Comparison of ENCODE assay signal across 8 mouse cellular contexts in the genomic region with DNA sequence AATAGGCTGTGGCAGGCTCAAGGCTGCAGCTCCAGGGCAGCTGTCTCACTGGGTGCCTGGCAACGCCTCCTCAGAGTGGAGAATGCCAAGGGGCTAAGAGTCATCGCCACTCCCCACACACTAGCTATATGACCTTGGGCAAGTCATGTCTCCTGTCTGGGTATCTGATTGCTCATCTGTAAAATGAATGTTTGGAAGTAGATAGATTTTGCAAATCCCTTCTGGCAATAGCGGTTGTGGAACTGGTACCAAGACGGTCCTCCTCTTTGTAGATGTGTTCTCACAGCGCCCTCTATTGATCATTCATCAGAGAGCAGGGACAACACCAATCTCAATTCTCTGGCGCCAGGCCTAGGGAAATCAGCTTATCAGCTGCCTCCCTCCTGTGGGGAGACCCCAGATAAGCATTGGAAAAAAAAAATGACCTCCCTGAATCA. TPM values are rescaled to one million over a fixed set of nuclear protein-coding genes. Genes with fewer than 3 reads are reported as not detected.
DNase-seq lines count a peak whose midpoint lies in the region; ATAC-seq and TF ChIP-seq lines count a peak whose summit lies in the region.

No protein-coding gene starts in this region.

- H3K9ac ChIP-seq in lung, embryonic 14.5 days = no peak overlapping the region
- H3K9ac ChIP-seq in midbrain, embryonic 15.5 days = no peak overlapping the region

- H3K9me3 ChIP-seq in lung, embryonic 14.5 days (ENCODE audit: low read depth, low read length) = no peaks in the 10 kb centered on the region
- H3K9me3 ChIP-seq in midbrain, embryonic 15.5 days = no peaks in the 10 kb centered on the region

- TF ChIP-seq CTCF in lung, embryonic 14.5 days (IDR thresholded peaks at IDR 0.05; ENCODE audit: low read depth) = peak; percentile 50
- TF ChIP-seq CTCF in lung, adult 2 months (IDR thresholded peaks at IDR 0.05; ENCODE audit: insufficient read depth, low read length) = no peak
- TF ChIP-seq CTCF in cerebellum, adult 2 months (IDR thresholded peaks at IDR 0.05; ENCODE audit: borderline replicate concordance, insufficient read depth, low read depth, low read length) = peak; percentile 43; the same call in 1 of the 2 replicates

- H3K4me2 ChIP-seq in lung, embryonic 14.5 days = no peak overlapping the region
- no peak overlapping the region for H3K4me2 ChIP-seq in midbrain, embryonic 15.5 days

- H3K27ac ChIP-seq in lung, embryonic 14.5 days (ENCODE audit: low read depth) = no peak overlapping the region
- H3K27ac ChIP-seq in cerebellum, adult 2 months (ENCODE audit: insufficient read depth, low read length) = no peak overlapping the region
- no peak overlapping the region for H3K27ac ChIP-seq in midbrain, embryonic 15.5 days

- no peaks in the 10 kb centered on the region for H3K36me3 ChIP-seq in lung, embryonic 14.5 days (ENCODE audit: insufficient read depth)
- no peaks in the 10 kb centered on the region for H3K36me3 ChIP-seq in midbrain, embryonic 15.5 days (replicated peaks)

- H3K4me1 ChIP-seq in lung, embryonic 14.5 days (ENCODE audit: insufficient read depth) = no peaks in the 10 kb centered on the region
- H3K4me1 ChIP-seq in lung, adult 2 months (ENCODE audit: control insufficient read depth, insufficient read depth, low read length) = no peaks in the 10 kb centered on the region
- H3K4me1 ChIP-seq in cerebellum, adult 2 months (ENCODE audit: control insufficient read depth, insufficient read depth, low read length) = no peaks in the 10 kb centered on the region
- no peaks in the 10 kb centered on the region for H3K4me1 ChIP-seq in midbrain, embryonic 15.5 days

- no peaks in the 10 kb centered on the region for H3K27me3 ChIP-seq in lung, embryonic 14.5 days (ENCODE audit: insufficient read depth, low read length)
- H3K27me3 ChIP-seq in cerebellum, adult 2 months (ENCODE audit: control insufficient read depth, insufficient read depth, low read length) = no peaks in the 10 kb centered on the region
- no peaks in the 10 kb centered on the region for H3K27me3 ChIP-seq in midbrain, embryonic 15.5 days (replicated peaks)

- TF ChIP-seq POLR2A in lung, adult 2 months (IDR thresholded peaks at IDR 0.05; ENCODE audit: borderline replicate concordance, extremely low read depth, low read depth, low read length) = no peak
- no peak for TF ChIP-seq POLR2A in cerebellum, adult 2 months (IDR thresholded peaks at IDR 0.05; ENCODE audit: borderline replicate concordance, insufficient read depth, low read length)

- no peak for ATAC-seq in lung, embryonic 14.5 days (ENCODE audit: insufficient read depth)
- ATAC-seq in midbrain, embryonic 15.5 days (replicated peaks) = peak; percentile 90

- H3K4me3 ChIP-seq in lung, embryonic 14.5 days (ENCODE audit: low read depth, low read length) = no peak overlapping the region
- no peak overlapping the region for H3K4me3 ChIP-seq in lung, adult 2 months (replicated peaks; ENCODE audit: extremely low read depth, low read depth, low read length)
- H3K4me3 ChIP-seq in cerebellum, adult 2 months (replicated peaks; ENCODE audit: insufficient read depth, low read depth, low read length) = no peak overlapping the region
- no peak overlapping the region for H3K4me3 ChIP-seq in midbrain, embryonic 15.5 days

- WGBS in lung, embryonic 14.5 days = 18% methylated on average over 6 of the region's 6 CpGs
- WGBS in lung, adult 2 months = 13% methylated on average over 6 of the region's 6 CpGs
- 5% methylated on average over 6 of the region's 6 CpGs for WGBS in cerebellum, adult 2 months
- WGBS in midbrain, embryonic 15.5 days = 12% methylated on average over 6 of the region's 6 CpGs

- peak; percentile 51 for DNase-seq in lung, embryonic 14.5 days
- DNase-seq in lung, adult 2 months = no peak
- peak; percentile 38 to 45 for DNase-seq in cerebellum, adult 2 months
- DNase-seq in frontal cortex, postnatal 10 days (ENCODE audit: low spot score in 2 of 2) = peak; percentile 31 to 48
- peak; percentile 66 for DNase-seq in layer of hippocampus, adult 9-11 months
- DNase-seq in spleen, postnatal 4 days (ENCODE audit: low spot score in 2 of 2) = no peak
- DNase-seq in urinary bladder, postnatal 4 days (ENCODE audit: low spot score in 2 of 2) = no peak

RNA-seq across cellular contexts. Expression of a gene that starts 31.9 kb away (rescaled TPM):
- not detected in 2 replicates for polyA plus RNA-seq in lung, embryonic 14.5 days (2014; fragmentation: Nextera tagmentation; extraction: Ambion mirVana)
- polyA plus RNA-seq in lung, adult 2 months (2012; rRNA removed) = 0.49 and 0.60 TPM in 2 replicates
- polyA plus RNA-seq in cerebellum, adult 2 months (2012; rRNA removed) = not detected in 2 replicates
- not detected in 2 replicates for polyA plus RNA-seq in midbrain, embryonic 15.5 days (2015; fragmentation: Nextera tagmentation; extraction: Ambion mirVana)

RNA-seq across cellular contexts. Expression of a gene that starts 51.9 kb away (rescaled TPM):
- polyA plus RNA-seq in lung, embryonic 14.5 days (2014; fragmentation: Nextera tagmentation; extraction: Ambion mirVana) = not detected in 2 replicates
- 0.27 and 0.58 TPM in 2 replicates for polyA plus RNA-seq in lung, adult 2 months (2012; rRNA removed)
- not detected in 2 replicates for polyA plus RNA-seq in cerebellum, adult 2 months (2012; rRNA removed)
- not detected in 2 replicates for polyA plus RNA-seq in midbrain, embryonic 15.5 days (2015; fragmentation: Nextera tagmentation; extraction: Ambion mirVana)

Comparison
In these comparisons a context has a peak if more than half of its experiments do, and no peak if none do; other contexts are left out.
1. DNase-seq: peak in lung, embryonic 14.5 days (single experiment), cerebellum, adult 2 months (2 of 2), frontal cortex, postnatal 10 days (2 of 2) and layer of hippocampus, adult 9-11 months (single experiment); none in lung, adult 2 months (single experiment), spleen, postnatal 4 days (0 of 2) and urinary bladder, postnatal 4 days (0 of 2).